ENCODE assay signal across 18 mouse cellular contexts in the genomic region with DNA sequence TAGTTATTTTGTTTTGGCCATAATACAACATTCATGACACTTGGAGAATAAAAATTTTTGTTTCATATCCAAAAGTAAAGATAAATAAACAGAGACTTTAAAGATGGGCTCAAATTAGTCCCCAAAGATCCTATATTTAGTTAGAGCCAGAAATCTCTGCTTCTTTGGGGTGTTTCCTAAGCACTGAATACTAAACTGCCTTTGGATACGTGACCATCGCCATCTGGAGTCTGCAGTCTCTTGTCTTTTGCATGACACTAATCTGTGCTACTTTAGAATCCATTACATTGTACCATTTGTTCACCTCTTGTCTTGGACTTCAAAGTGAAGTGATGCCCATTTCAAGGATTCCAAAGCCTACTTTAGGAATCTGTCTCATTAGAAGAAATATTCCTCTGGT.
"Had no signal": no experiment of that assay in that cellular context is flagged by ENCODE, and none has a peak within 500 bp of the region (broad histone marks: within the 10 kb centered on the region; RNA-seq: fewer than 3 reads in every experiment).

No protein-coding gene starts in this region.

- ATAC-seq: intestine, embryonic 15.5 days; midbrain, embryonic 15.5 days had no signal

- H3K4me1 ChIP-seq: intestine, embryonic 15.5 days; kidney, embryonic 15.5 days; limb, embryonic 10.5 days; liver, embryonic 15.5 days; midbrain, embryonic 15.5 days; neural tube, embryonic 12.5 days had no signal

- H3K27ac ChIP-seq: intestine, embryonic 15.5 days; kidney, embryonic 15.5 days; layer of hippocampus, adult 2 months; limb, embryonic 10.5 days; liver, embryonic 15.5 days; macrophage; midbrain, embryonic 15.5 days; neural tube, embryonic 12.5 days had no signal

- H3K27me3 ChIP-seq: intestine, embryonic 15.5 days; kidney, embryonic 15.5 days; liver, embryonic 15.5 days; megakaryocyte, embryonic 14.5 days; midbrain, embryonic 15.5 days; neural tube, embryonic 12.5 days had no signal

- H3K9me3 ChIP-seq: intestine, embryonic 15.5 days; limb, embryonic 10.5 days; liver, embryonic 15.5 days; midbrain, embryonic 15.5 days had no signal

- H3K9ac ChIP-seq: intestine, embryonic 15.5 days; kidney, embryonic 15.5 days; liver, embryonic 15.5 days; midbrain, embryonic 15.5 days; neural tube, embryonic 12.5 days had no signal

- H3K36me3 ChIP-seq: intestine, embryonic 15.5 days; kidney, embryonic 15.5 days; limb, embryonic 10.5 days; liver, embryonic 15.5 days; midbrain, embryonic 15.5 days; neural tube, embryonic 12.5 days had no signal

- H3K4me2 ChIP-seq: intestine, embryonic 15.5 days; kidney, embryonic 15.5 days; liver, embryonic 11.5 days; liver, embryonic 15.5 days; midbrain, embryonic 11.5 days; midbrain, embryonic 15.5 days; neural tube, embryonic 12.5 days had no signal

- H3K4me3 ChIP-seq: intestine, embryonic 15.5 days; kidney, embryonic 15.5 days; layer of hippocampus, adult 2 months; limb, embryonic 10.5 days; liver, embryonic 15.5 days; megakaryocyte, embryonic 14.5 days; midbrain, embryonic 15.5 days; neural tube, embryonic 12.5 days had no signal

- DNase-seq: kidney, adult 18-20 months; lung, adult 2 months; retina, postnatal 1 day; right cerebral cortex, postnatal 4 days; spleen, adult 18-20 months; thymus, adult 2 months; thymus, postnatal 25 days had no signal
